Mouse (Mus musculus): ENCODE measurements at regions not wholly inside any gene's neighbourhood (a gene's known extent, or its start where the extent isn't known, plus 50 kb on each side); places are given as distances from the start of the nearest gene placed in this dataset.
A peak's percentile ranks its signal among the peaks of the same experiment; 100 is the strongest.

DNA sequence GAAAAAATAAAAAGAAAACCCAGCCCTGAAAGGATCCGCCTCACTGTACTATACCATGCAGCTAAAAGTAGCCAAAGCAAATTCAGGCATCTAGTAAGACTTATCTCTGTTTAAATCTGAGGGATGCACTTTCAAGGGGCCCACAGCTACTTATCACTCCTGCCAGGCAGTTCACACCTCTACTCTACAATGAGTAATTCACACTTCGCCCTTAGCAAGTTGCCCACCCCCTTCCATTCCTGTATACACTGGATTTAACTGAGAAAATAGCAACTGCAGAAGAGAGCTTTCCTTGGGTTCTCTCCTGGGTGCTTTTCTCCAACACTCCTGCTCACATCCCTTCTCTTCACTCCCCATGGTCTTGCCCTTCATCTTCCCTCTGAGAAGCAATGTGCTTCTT is 142.4 kb upstream of the Mgat5 start:
- Histone ChIP-seq H3K27ac (no peak overlapping the region), H3K4me3 (no peak overlapping the region)
- DNase-seq (ENCODE audit: extremely low spot score in 1 of 2, low spot score in 2 of 2) = peak in 1 of 2 experiments; percentile 15
- no peak for TF ChIP-seq CTCF (IDR thresholded peaks at IDR 0.05)
- intact Hi-C loops (cut with DNase I) = loop anchor here (2.0 to 10.0 kb wide), 2 partner anchors 44 to 728 kb away; no protein-coding TSS in a partner anchor

GRCm38 (mm10) chr1:127045711-127046420 is 158.9 kb upstream of the Mgat5 start:
- H3K4me3 ChIP-seq = no peak overlapping the region
- intact Hi-C loops (cut with DNase I) = no loop called here
- DNase-seq (ENCODE audit: extremely low spot score in 1 of 2, low spot score in 2 of 2) = no peak
- no peak overlapping the region for H3K27ac ChIP-seq
- no peak for TF ChIP-seq CTCF (IDR thresholded peaks at IDR 0.05)

- intact Hi-C loops (cut with DNase I) = loop anchor here (10.0 kb wide), 1 partner anchor 130 kb away; no protein-coding TSS in a partner anchor
- no peak for TF ChIP-seq CTCF (IDR thresholded peaks at IDR 0.05)
- Histone ChIP-seq H3K4me3 (no peak overlapping the region), H3K27ac (no peak overlapping the region)
- no peak for DNase-seq (ENCODE audit: extremely low spot score in 1 of 2, low spot score in 2 of 2)
These were observed 170.1 kb upstream of the Mgat5 start for GRCm38 (mm10) chr1:127034748-127035147.

DNA sequence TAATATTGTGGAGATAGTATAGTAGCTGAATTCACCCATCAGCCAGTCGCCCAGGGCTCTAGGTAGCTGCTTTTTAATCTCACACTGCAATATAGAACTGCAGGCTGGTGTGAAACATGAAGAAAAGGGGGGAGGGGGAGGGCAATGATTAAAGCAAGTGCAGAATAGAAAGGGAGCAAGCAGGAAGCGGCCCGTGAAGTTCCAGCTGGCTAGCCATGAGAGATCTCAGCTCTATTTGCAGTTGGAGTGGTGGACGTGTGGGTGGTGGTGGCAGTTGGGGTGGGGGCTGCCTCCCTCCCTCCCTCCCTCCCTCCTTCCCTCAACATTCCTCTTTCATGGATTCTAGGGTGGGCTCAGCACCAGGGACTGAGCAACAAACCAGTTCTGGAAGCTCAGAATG is 173.3 kb upstream of the Mgat5 start:
- intact Hi-C loops (cut with DNase I) = loop anchor here (10.0 kb wide), 1 partner anchor 133 kb away; no protein-coding TSS in a partner anchor
- Histone ChIP-seq H3K27ac (no peak overlapping the region), H3K4me3 (no peak overlapping the region)
- no peak for DNase-seq (ENCODE audit: extremely low spot score in 1 of 2, low spot score in 2 of 2)
- no peak; the same call in 1 of the 2 replicates for TF ChIP-seq CTCF (IDR thresholded peaks at IDR 0.05)

- Histone ChIP-seq H3K27ac (no peak overlapping the region), H3K4me3 (no peak overlapping the region)
- no peak for DNase-seq (ENCODE audit: extremely low spot score in 1 of 2, low spot score in 2 of 2)
- intact Hi-C loops (cut with DNase I) = no loop called here
- TF ChIP-seq CTCF (IDR thresholded peaks at IDR 0.05) = no peak
These were observed 175.8 kb upstream of the Mgat5 start for GRCm38 (mm10) chr1:127028872-127029497.

DNA sequence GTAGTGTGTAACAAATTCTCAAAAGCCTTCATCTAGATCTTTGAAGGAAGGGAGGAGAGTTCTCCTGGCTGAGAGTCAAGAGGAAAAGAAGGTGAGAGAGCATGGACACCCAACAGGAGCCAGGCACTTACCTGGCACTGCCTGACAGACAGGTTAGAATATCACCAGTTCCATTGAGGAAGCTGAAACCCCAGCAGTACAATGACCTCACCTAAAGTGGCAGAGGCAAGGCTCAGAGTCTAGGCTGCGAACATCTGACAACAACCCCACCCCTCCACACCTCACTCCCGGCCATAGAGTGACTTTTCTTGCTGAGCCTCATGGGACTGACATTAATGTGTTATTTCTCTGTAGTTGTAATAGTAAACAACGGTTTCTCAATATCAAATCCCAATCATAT is 181.7 kb upstream of the Mgat5 start:
- no peak overlapping the region for H3K4me3 ChIP-seq
- no peak overlapping the region for H3K27ac ChIP-seq
- intact Hi-C loops (cut with DNase I) = no loop called here
- no peak for TF ChIP-seq CTCF (IDR thresholded peaks at IDR 0.05)
- no peak for DNase-seq (ENCODE audit: extremely low spot score in 1 of 2, low spot score in 2 of 2)

DNA sequence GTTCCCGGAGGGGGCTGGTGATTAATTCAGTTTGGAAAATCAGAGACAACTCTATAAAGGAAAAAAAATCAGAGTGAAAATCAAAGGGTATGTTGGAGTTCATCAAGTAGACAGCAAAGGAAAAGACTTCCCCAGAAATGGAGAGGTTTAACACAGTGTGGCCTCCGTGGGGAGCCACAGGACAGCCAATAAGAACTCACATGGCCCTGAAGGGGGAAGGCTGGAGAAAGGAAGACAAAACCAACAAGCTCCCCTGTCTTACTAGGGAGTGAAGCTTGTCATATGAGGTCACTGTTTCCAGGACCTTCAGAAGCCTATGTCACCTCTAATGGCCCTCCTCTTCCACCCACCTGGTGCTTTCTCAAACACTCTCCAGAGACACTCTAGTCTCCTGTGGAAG is 187.1 kb upstream of the Nckap5 start:
- DNase-seq (ENCODE audit: extremely low spot score in 1 of 2, low spot score in 2 of 2) = peak; percentile 26 to 44
- intact Hi-C loops (cut with DNase I) = loop anchor here (2.0 to 10.0 kb wide), 4 partner anchors 187 to 747 kb away; partner anchors contain the start of gene Mgat5
- TF ChIP-seq CTCF (IDR thresholded peaks at IDR 0.05) = peak; percentile 66

DNA sequence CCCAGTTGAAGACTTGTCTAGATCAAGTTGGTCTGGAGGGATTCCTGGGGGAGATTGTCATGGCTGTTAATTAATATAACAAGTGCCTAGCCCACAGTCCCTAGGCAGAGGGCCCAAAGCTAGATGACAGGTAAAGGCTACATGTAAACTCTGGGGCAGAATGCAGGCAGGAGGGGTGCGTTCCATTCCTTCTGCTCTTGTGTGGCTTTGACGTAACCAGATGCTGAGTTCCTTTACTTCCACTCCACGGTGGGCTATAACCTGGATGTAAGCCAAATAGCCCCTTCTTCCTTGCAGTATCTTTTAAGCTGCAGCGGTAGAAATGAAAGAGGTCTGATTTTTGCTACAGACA is 185.3 kb upstream of the Nckap5 start:
- no peak for TF ChIP-seq CTCF (IDR thresholded peaks at IDR 0.05)
- DNase-seq (ENCODE audit: extremely low spot score in 1 of 2, low spot score in 2 of 2) = no peak
- Histone ChIP-seq H3K27ac (no peak overlapping the region), H3K4me3 (no peak overlapping the region)
- intact Hi-C loops (cut with DNase I) = loop anchor here (2.0 to 10.0 kb wide), 4 partner anchors 189 to 749 kb away; partner anchors contain the start of gene Mgat5

More for the DNA sequence above, 187.1 kb upstream of the Nckap5 start:
- Histone ChIP-seq H3K27ac (no peak overlapping the region), H3K4me3 (no peak overlapping the region)

DNA sequence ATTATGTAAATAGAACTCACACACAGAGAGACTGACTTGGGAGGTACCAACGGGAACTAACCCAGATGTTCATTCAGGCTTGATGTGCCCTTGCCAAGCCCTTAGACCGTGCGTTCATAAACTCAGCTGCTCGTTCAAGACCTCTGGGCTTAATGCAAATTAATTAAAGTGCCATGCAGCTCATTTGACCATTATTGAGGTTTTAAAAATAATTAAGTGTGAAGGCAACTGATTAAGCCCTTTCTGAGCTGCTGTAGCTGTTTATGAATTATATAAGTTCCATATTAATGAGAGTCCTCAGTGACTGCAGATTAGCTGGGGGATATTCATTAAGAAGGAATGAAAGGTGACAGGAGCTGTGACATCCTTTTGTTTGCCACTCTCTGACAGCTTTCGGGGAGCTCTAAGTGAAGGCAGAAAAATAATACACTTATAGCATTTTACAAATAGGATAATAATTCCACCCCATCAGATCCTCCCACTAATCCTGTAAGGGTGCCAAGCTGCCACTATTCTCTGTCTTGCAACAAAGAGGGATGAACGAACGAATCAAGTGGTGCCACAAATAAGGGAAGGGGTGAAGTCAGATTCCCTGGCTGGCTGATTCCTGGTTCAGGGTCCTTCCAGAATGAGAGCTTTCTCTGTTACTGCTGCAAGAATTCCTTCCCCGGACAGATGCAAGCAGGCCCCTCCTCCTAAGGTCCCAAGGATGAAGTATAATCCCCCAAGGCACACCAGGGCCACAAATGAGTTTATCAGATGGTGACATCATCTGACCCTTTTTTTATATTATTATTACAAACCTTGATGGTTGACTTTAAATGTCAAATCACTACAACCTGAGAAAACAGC is 184.7 kb upstream of the Nckap5 start:
- intact Hi-C loops (cut with DNase I) = loop anchor here (10.0 kb wide), 2 partner anchors 310 to 750 kb away; no protein-coding TSS in a partner anchor
- Histone ChIP-seq H3K27ac (no peak overlapping the region), H3K4me3 (no peak overlapping the region)
- no peak for DNase-seq (ENCODE audit: extremely low spot score in 1 of 2, low spot score in 2 of 2)
- no peak for TF ChIP-seq CTCF (IDR thresholded peaks at IDR 0.05)

DNA sequence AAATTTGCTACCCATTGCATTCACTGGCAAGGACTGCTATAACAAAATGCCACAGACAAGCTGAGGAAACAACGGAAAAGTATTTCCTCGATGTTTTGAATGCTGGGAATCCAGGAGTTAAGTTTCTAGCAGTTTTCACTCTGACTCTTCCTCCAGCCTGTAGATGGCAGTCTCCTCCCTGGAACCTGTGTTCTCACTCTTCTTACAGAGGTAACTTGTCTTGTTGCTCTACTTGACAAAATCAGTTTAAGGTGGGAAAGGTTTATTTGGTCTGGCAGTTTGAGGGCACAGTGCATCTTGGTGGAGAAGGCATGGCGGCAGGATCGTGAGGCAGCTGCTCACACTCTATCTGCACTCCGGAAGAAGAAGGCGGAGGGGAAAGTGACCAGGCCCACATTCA is 181.3 kb upstream of the Nckap5 start:
- no peak for DNase-seq (ENCODE audit: extremely low spot score in 1 of 2, low spot score in 2 of 2)
- H3K4me3 ChIP-seq = no peak overlapping the region
- TF ChIP-seq CTCF (IDR thresholded peaks at IDR 0.05) = peak; percentile 79
- intact Hi-C loops (cut with DNase I) = loop anchor here (10.0 kb wide), 2 partner anchors 313 to 753 kb away; no protein-coding TSS in a partner anchor
- no peak overlapping the region for H3K27ac ChIP-seq

- TF ChIP-seq CTCF (IDR thresholded peaks at IDR 0.05) = no peak
- Histone ChIP-seq H3K27ac (no peak overlapping the region), H3K4me3 (no peak overlapping the region)
- no peak for DNase-seq (ENCODE audit: extremely low spot score in 1 of 2, low spot score in 2 of 2)
- intact Hi-C loops (cut with DNase I) = loop anchor here (10.0 kb wide), 2 partner anchors 315 to 755 kb away; no protein-coding TSS in a partner anchor
These were observed 179.1 kb upstream of the Nckap5 start for GRCm38 (mm10) chr1:127009699-127010098.
